Mouse (Mus musculus): ENCODE data around the gene Abr.

GRCm38 (mm10) chr11:76495127-76496028, 126.7 kb downstream of the Abr start:
- TF ChIP-seq POLR2AphosphoS2 (IDR thresholded peaks at IDR 0.05; ENCODE audit: insufficient read length, low read depth) (no peak), CEBPB (IDR thresholded peaks at IDR 0.05; ENCODE audit: insufficient read depth, poor library complexity, severe bottlenecking) (no peak), POLR2A (IDR thresholded peaks at IDR 0.05; ENCODE audit: insufficient read length, low read depth) (no peak), USF1 (IDR thresholded peaks at IDR 0.05; ENCODE audit: low read depth) (no peak), E2F4 (IDR thresholded peaks at IDR 0.05; ENCODE audit: insufficient read depth) (no peak), MAX (IDR thresholded peaks at IDR 0.05; ENCODE audit: low read depth) (no peak), TCF12 (IDR thresholded peaks at IDR 0.05; ENCODE audit: insufficient read depth, poor library complexity, severe bottlenecking) (no peak), MYOG (IDR thresholded peaks at IDR 0.05; ENCODE audit: control insufficient read depth in 1 of 3, insufficient read depth in 1 of 3, insufficient read length in 2 of 3, low read depth in 2 of 3) (no peak), REST (IDR thresholded peaks at IDR 0.05; ENCODE audit: insufficient read depth, insufficient read length) (no peak), MYOD1 (IDR thresholded peaks at IDR 0.05; ENCODE audit: control insufficient read depth in 1 of 3, insufficient read length in 2 of 3, low read depth in 2 of 3) (no peak), SRF (IDR thresholded peaks at IDR 0.05; ENCODE audit: control insufficient read depth, insufficient read length, low read depth) (no peak), TCF3 (IDR thresholded peaks at IDR 0.05; ENCODE audit: insufficient read length, low read depth) (no peak)
